Mouse (Mus musculus) cortical plate, adult 2 months (tissue): ENCODE results near the gene Tmem168. TPM values are rescaled to one million over a fixed set of nuclear protein-coding genes. Genes with fewer than 3 reads are reported as not detected.

ENCODE experiments used
- H3K27ac ChIP-seq: fragments of 200-500 bp; 2 replicates; pipeline ENCODE4 v1.5.1; 2012; ENCODE audit warnings: low read length, control low read depth, inconsistent platforms; ENCODE audit not compliant: insufficient read depth
- H3K4me1 ChIP-seq: fragments of 200-500 bp; 2 replicates; pipeline ENCODE4 v1.6.1; 2011; ENCODE audit warnings: low read length; ENCODE audit not compliant: control insufficient read depth, insufficient read depth
- H3K4me3 ChIP-seq: fragments of 200-500 bp; 2 replicates; pipeline ENCODE4 v1.5.1; 2011; ENCODE audit warnings: mild to moderate bottlenecking, low read length, control low read depth; ENCODE audit not compliant: insufficient read depth
- CTCF ChIP-seq: fragments of 200-500 bp; IDR thresholded peaks from 2 replicates; pipeline ENCODE4 v1.5.1; 2011; ENCODE audit warnings: mild to moderate bottlenecking, control low read depth, low read length; ENCODE audit not compliant: insufficient read depth; ENCODE audit errors: extremely low read depth
- POLR2A ChIP-seq: fragments of 200-500 bp; IDR thresholded peaks from 2 replicates; pipeline ENCODE4 v1.6.1; 2011; ENCODE audit warnings: mild to moderate bottlenecking, low read length, control low read depth; ENCODE audit not compliant: insufficient read depth; ENCODE audit errors: extremely low read depth
- polyA plus RNA-seq: library from polyadenylated mRNA; depleted of rRNA; stranded (reverse); fragments of >200 nt; gene quantifications from 2 replicates; pipeline ENCODE4 v1.2.3, GENCODE M21; 2012

Tmem168 gene
- polyA plus RNA-seq, 1 experiment, result 8.6 TPM

DNA sequence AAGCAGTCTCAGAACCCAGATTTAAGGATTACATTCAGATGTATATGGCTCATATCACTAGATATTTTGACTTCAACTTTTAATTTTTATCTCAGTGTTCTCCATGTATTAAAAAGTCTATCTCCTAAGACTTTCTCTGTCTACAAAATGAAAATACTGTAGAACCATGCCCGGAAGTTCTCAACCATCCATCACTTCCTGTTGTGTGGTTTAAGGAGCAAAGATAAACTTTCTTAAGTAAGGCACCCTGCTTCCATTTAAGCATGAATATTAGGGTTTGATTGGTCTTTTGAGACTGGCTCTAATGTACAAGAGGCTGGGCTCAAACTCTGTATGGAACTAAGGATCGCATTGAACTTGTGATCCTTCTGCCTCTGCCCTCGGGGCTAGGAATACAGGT, 6.7 kb upstream of the Tmem168 start:
- Histone ChIP-seq H3K27ac (no peak overlapping the region), H3K4me1 (no peaks in the 10 kb centered on the region), H3K4me3 (no peak overlapping the region)
- TF ChIP-seq CTCF (no peak), POLR2A (no peak)

- Histone ChIP-seq H3K27ac (no peak overlapping the region), H3K4me3 (no peak overlapping the region), H3K4me1 (no peaks in the 10 kb centered on the region)
- TF ChIP-seq POLR2A (no peak), CTCF (no peak)
Measured at GRCm38 (mm10) chr6:13613671-13614070, 5.8 kb upstream of the Tmem168 start.

DNA sequence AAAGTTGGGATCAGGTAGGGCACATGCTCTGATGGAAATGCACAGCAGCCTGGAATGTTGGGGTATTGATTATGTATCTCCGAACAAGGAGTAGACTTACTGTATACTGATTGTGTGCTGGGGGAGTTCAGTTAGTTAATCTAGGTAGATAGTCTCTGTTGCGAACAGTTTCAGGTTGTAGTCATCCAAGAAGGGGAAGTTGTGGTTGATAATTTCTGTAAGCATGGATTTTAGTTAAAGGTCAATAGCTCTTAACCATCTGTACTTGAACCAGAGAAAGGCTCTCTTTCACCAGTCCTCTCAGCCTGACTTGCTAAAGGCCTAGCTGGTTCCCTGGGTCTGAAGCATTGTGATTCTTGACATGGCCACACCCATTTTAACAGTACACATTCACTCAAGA, 3.0 kb upstream of the Tmem168 start:
- Histone ChIP-seq H3K27ac (no peak overlapping the region), H3K4me3 (no peak overlapping the region), H3K4me1 (peaks cover 2% of the 10 kb centered on the region; the same call in 1 of the 2 replicates)
- TF ChIP-seq POLR2A, result no peak
- no peak for TF ChIP-seq CTCF

DNA sequence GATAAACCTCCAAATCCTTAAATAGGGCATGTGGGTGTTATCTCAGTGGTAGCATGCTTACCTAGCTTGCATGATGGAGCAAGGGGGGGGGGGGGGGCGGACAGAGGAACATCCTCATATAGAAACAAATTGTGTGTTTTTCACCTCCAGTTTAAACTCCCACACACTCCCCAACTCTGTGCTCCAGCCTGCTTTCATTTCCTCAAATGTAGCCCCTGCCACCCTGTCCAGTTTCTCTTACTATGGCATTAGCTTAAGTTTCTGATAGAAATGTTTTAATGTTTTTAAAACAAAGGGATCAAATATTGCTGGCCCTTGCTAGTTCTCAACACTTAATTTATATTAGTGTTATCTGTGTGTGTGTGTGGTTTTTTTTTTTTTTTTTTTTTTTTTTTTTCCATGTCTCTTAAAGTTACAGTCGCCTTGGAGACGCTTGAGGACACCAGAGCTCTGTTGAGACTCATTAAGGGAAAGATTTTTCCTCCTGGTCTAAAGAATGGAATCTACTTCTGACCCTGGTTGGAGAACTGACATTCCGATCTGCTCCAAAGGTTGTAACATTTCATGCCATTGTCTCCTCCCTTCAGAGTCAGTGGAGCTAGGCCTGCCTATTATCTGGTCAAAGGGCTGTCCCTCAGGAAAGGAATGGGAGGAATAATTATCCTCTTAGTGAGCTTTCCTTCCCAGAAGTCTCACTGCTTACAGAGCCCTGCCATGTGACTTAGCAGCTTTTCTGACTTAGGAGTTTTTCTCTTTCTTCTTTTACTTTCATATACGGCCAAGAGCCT, 1.6 kb upstream of the Tmem168 start:
- Histone ChIP-seq H3K4me1 (peaks cover 2% of the 10 kb centered on the region; the same call in 1 of the 2 replicates), H3K27ac (no peak overlapping the region), H3K4me3 (no peak overlapping the region)
- TF ChIP-seq POLR2A (no peak), CTCF (no peak)

DNA sequence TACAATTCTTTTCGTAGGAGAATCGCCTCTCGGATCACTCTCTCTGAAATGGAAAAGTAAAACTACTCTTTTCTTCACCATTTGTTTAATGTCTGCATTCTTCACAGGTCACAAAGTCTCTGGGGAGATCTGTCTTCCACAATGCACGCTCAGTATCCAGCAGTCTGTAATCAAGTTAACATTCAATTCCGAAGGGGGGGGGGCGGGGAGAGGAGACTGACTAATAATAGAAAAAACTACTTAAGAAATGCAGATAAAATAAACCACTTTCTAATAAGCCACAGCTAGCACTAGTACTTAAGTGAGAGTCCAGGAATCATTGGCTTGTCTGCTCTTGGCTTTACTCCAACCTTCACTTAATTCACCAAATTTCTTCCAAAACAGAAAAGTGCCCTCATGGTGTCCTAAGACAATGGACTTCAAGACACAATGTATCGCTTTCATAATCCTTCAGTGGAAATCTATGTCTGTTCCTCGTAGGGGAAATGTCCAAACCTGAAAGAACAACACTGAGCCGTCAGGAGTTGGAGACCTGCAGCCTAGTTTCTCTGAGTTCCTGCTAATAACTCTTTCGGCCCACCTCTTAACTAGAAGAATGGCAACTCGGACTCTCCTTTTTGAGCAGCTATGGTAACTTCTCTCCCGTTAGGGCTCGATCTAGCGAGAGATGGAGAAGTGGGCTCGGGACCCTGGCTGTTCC, 829 bp downstream of the Tmem168 start:
- Histone ChIP-seq H3K4me3 (peak overlapping the region; percentile 76), H3K27ac (peak overlapping the region; percentile 81), H3K4me1 (peaks cover 2% of the 10 kb centered on the region; the same call in 1 of the 2 replicates)
- TF ChIP-seq CTCF (no peak), POLR2A (no peak)

- TF ChIP-seq CTCF, result no peak
- no peak for TF ChIP-seq POLR2A
- Histone ChIP-seq H3K4me3 (no peak overlapping the region), H3K27ac (no peak overlapping the region), H3K4me1 (peaks cover 4% of the 10 kb centered on the region; the same call in 1 of the 2 replicates)
Measured at GRCm38 (mm10) chr6:13606394-13606793, 1.5 kb downstream of the Tmem168 start.

DNA sequence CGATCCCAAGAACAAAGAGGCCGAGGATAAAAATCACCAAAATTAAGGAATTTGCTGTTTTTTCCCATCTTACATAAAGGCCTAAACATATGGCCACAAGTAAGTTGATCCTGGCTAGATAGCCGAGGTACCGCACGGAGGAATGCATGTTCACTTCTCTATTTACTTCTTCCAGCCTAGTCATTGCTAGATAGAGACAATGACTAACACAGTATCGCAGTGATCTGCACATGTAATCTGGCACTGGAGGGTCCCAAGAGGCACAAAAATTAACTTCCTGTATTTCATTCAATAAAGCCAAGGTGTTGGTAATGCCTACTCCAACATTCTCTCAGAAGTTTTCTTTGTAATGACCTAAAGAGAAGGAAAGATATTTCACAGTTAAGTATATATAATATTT, 4.8 kb downstream of the Tmem168 start:
- Histone ChIP-seq H3K27ac (no peak overlapping the region), H3K4me3 (no peak overlapping the region), H3K4me1 (peaks cover 5% of the 10 kb centered on the region; the same call in 1 of the 2 replicates)
- TF ChIP-seq CTCF (no peak), POLR2A (no peak)

GRCm38 (mm10) chr6:13601587-13601986, 6.3 kb downstream of the Tmem168 start:
- H3K27ac ChIP-seq, result no peak overlapping the region
- H3K4me3 ChIP-seq, result no peak overlapping the region
- peaks cover 3% of the 10 kb centered on the region; the same call in 1 of the 2 replicates for H3K4me1 ChIP-seq
- no peak for TF ChIP-seq POLR2A
- no peak for TF ChIP-seq CTCF

DNA sequence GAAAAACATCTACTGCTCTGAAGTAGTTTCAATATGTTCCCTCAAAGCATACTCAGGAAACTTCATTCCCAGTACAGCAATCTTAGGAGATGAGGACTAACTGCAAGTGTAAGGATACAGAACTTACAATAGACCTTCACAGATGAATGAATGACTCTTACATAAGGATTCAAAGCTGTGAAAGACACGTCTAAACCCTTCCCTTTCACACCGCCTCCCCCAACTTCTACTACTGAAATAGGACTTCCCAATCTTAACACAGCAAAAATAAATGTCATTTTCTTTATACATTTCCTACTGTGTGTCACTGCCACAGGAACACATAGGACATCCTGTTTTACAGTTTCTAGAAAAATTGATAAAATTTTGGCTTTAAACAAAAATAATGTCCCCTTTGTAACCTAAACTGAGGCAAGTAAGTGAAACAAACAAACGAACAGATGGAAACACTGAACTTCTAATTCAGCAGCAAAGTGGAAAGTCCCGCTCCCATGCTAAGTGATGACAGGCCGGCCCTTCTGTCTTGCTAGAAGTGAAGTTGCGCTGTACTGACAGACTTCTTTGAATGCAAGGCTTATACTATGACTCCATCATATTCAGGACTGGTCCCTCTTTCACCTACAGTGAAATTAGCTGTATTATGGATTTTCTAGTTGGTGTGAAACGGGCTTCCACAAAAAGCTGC, 9.5 kb downstream of the Tmem168 start:
- Histone ChIP-seq H3K4me1 (peaks cover 3% of the 10 kb centered on the region; the same call in 1 of the 2 replicates), H3K27ac (no peak overlapping the region), H3K4me3 (no peak overlapping the region)
- no peak for TF ChIP-seq CTCF
- no peak for TF ChIP-seq POLR2A
